Mouse (Mus musculus) kidney, postnatal 0 days (tissue): ENCODE results near the gene Nab2. TPM values are rescaled to one million over a fixed set of nuclear protein-coding genes. Genes with fewer than 3 reads are reported as not detected.
A peak's percentile ranks its signal among the peaks of the same experiment; 100 is the strongest.

Experiments
- ATAC-seq: fragments of 200-750 bp; cut with Nextera tagmentation; replicated peaks from 2 replicates; pipeline ENCODE4 v1.8.0; 2017; ENCODE audit warnings: low read depth, moderate number of reproducible peaks, moderate TSS enrichment, moderate library complexity; ENCODE audit not compliant: low FRiP score
- DNase-seq: peaks from one replicate; pipeline ENCODE4 v3.0.0-alpha.2; 2016; ENCODE audit warnings: low spot score
- H3K27ac ChIP-seq: fragments of 300-500 bp; sonication (generic); 2 replicates; pipeline ENCODE4 v1.5.1; 2014; ENCODE audit warnings: mild to moderate bottlenecking
- H3K27me3 ChIP-seq: fragments of 300-500 bp; sonication (generic); 2 replicates; pipeline ENCODE4 v1.6.1; 2014; ENCODE audit warnings: low read length, mixed read lengths; ENCODE audit not compliant: insufficient read depth
- H3K36me3 ChIP-seq: fragments of 300-500 bp; sonication (generic); 2 replicates; pipeline ENCODE4 v1.6.1; 2014; ENCODE audit warnings: low read length, mixed read lengths; ENCODE audit not compliant: insufficient read depth
- H3K4me1 ChIP-seq: fragments of 300-500 bp; sonication (generic); replicated peaks from 2 replicates; pipeline ENCODE4 v1.6.1; 2014; ENCODE audit warnings: antibody characterized with exemption, low read length, mixed read lengths; ENCODE audit not compliant: insufficient read depth
- H3K4me2 ChIP-seq: fragments of 300-500 bp; sonication (generic); 2 replicates; pipeline ENCODE4 v1.6.1; 2014; ENCODE audit warnings: mild to moderate bottlenecking, low read length, moderate library complexity, mixed read lengths
- H3K4me3 ChIP-seq: fragments of 300-500 bp; sonication (generic); replicated peaks from 2 replicates; pipeline ENCODE4 v1.5.1; 2014; ENCODE audit warnings: low read depth, low read length
- H3K9ac ChIP-seq: fragments of 300-500 bp; sonication (generic); 2 replicates; pipeline ENCODE4 v1.6.1; 2014; ENCODE audit warnings: low read depth, low read length
- H3K9me3 ChIP-seq: fragments of 300-500 bp; sonication (generic); replicated peaks from 2 replicates; pipeline ENCODE4 v1.6.1; 2016; ENCODE audit warnings: low read length, inconsistent platforms, mixed read lengths
- CTCF ChIP-seq: IDR thresholded peaks from 2 replicates; pipeline ENCODE4 v1.5.1; 2016; ENCODE audit warnings: antibody characterized with exemption, low read depth, mild to moderate bottlenecking, moderate library complexity
- WGBS: fragments of 180-500 bp; shearing (Covaris S2); extraction: QIAGEN DNeasy Blood & Tissue Kit; methylation state at CpG from one replicate; pipeline ENCODE4 v1.1.7; 2014; 5-methylcytosine and 5-hydroxymethylcytosine counted together
- polyA plus RNA-seq: library from polyadenylated mRNA; unstranded; fragments of >200 nt; fragmentation: Nextera tagmentation; extraction: Ambion mirVana; gene quantifications from 2 replicates; pipeline ENCODE4 v1.2.1, GENCODE M21; 2015

The Nab2 gene
- polyA plus RNA-seq, 1 experiment from 2014 or later, result 24.3 TPM

DNA sequence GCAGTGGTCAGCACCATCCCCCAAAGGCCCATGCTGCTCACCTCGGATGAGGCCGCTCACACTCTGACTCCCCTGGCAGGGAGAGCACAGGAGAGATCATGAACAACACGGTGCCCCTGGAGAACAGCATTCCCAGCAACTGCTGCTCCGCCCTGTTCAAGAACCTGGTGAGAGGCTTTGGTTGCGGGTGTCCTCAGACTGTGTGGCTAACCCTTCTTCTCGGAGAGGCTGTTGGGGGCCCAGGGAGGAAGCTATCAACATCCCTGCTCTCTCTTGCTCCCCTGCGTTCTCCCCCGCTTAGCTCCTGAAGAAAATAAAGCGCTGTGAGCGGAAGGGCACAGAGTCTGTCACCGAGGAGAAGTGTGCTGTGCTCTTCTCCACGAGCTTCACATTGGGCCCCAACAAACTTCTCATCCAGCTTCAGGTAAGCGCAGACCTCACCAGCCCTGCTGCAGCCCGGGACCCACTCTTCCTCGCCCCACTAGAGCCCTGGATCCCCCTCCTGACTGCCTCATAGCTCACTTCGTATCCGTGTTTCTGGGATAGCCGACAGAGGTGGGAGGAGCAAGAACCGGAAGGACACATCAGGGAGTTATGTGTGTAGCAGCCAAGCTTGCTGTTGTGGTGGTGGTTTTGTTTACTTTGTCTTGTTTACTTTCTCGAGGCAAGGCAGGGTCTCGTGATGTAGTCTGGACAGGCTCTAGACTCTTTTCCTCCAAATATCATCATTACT is 15.3 kb downstream of the Nab2 start:
- no peaks in the 10 kb centered on the region for H3K27me3 ChIP-seq
- peak overlapping the region; percentile 41 for H3K9ac ChIP-seq
- 39% methylated on average over 21 of the region's 21 CpGs for WGBS
- H3K9me3 ChIP-seq, result no peaks in the 10 kb centered on the region
- ATAC-seq (peak; percentile 21; the same call in 1 of the 2 replicates), DNase-seq (peak; percentile 85)
- peak overlapping the region; percentile 14; the same call in 1 of the 2 replicates for H3K4me2 ChIP-seq
- H3K4me1 ChIP-seq, result 0 out of 2 replicates have a peak, but pooled peaks cover under 1% of the 10 kb centered on the region
- peak overlapping the region; percentile 76 for H3K27ac ChIP-seq
- peaks cover 31% of the 10 kb centered on the region for H3K36me3 ChIP-seq
- TF ChIP-seq CTCF, result no peak
- peak overlapping the region; percentile 8; the same call in 1 of the 2 replicates for H3K4me3 ChIP-seq

DNA sequence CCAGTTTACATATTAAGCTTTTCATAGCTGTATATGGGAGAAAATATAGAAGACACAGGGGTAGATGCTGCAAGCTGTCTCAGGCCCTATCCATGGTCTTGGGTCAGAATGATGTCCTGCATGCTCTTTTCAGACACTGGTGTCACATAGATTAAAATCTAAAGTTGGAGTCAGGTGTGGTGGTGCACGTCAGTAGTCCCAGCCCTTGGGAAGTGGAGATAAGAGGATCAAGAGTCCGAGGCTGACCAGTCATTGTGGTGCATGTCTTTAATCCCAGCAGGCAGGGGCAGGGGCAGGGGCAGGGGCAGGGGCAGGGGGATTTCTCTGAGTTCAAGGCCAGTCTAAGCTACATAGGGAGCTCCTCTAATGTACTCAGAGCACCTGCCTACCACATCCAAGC is 22.6 kb downstream of the Nab2 start:
- ATAC-seq, result no peak
- Histone ChIP-seq H3K9me3 (no peaks in the 10 kb centered on the region), H3K27me3 (no peaks in the 10 kb centered on the region), H3K27ac (no peak overlapping the region), H3K4me3 (no peak overlapping the region), H3K4me1 (peaks cover 17% of the 10 kb centered on the region; the same call in 1 of the 2 replicates), H3K4me2 (no peak overlapping the region), H3K36me3 (peaks cover 12% of the 10 kb centered on the region; the same call in 1 of the 2 replicates), H3K9ac (no peak overlapping the region)
- WGBS, result 69% methylated on average over 2 of the region's 2 CpGs
- no peak for DNase-seq
- no peak for TF ChIP-seq CTCF

DNA sequence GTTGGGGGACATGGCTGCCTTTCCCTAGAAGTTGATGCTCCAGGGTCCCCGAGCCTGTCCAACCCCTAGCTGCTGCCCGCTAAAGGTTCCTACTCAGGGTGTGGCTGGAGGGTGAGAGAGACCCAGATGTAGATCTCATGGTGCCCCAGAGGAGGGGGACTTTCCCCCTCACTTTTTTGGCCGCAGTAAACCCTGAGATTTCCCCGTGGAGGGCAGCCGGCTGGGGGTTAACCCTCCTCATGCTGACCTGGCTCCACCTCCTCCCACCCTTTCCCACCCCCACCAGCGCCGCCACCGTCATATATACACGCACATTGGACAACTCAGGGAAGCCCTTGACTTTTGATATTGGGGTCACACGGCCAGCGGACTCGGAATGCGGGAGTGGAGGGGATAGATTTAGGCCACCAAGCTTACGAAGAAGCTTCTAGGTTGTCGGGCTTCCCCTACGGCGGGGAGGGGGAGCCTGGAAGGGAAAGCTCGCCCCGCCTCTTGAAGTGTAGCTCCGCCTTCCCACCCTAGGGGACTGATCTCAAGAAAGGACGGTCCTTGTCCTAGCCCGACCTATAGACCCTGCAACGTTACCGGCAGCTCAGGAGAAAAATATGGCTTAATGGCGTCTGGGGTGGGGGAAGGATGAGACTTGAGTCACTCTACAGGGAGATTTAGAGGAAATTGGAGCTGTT is 24.7 kb downstream of the Nab2 start:
- Histone ChIP-seq H3K4me2 (peak overlapping the region; percentile 61), H3K4me1 (peaks cover 17% of the 10 kb centered on the region; the same call in 1 of the 2 replicates), H3K9me3 (no peaks in the 10 kb centered on the region), H3K27me3 (no peaks in the 10 kb centered on the region), H3K9ac (peak overlapping the region; percentile 62), H3K36me3 (peaks cover 7% of the 10 kb centered on the region; the same call in 1 of the 2 replicates), H3K27ac (peak overlapping the region; percentile 94), H3K4me3 (peak overlapping the region; percentile 59)
- ATAC-seq (peak; percentile 70), DNase-seq (peak; percentile 90)
- peak; percentile 10; the same call in 1 of the 2 replicates for TF ChIP-seq CTCF
- WGBS, result 0% methylated on average over 25 of the region's 25 CpGs

DNA sequence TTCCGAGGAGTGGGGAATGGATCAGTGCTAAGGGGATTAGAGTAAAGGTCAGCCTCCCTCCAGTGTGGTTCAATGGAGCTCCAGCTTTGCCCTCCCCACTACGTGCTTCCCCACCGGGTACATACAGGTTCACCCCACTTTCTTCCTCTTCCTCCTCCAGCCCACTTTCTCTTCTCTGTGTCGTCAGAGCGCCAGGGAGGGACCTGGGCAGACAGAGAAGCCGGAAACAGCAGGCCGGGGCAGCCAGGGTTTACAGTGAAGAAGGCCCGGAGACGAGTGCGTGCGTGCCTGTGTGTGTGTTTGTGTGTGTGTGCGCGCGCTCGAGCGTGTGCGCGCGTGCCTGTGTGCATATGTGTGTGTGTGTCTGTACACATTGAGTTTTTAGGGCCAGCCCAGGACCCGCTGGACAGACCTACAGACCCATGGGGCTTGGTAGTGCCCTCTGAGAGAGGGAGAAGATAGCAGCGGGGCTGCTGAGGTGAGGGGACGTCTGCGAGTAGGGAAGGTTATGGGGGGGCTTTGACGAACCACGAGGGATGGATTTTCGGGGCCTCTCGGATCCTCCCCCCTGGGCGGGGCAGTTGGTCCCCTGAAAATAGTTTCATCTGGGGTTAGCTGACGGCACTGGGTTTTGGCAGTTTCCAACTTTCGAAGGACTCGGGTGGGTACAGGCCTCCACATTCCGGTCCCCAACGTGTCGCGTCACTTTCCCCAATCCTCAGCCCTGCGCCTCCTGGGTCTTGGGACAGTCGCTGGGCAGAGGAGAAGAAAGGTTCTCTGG is 25.4 kb downstream of the Nab2 start, which contains the start of gene Stat6:
Gene Stat6 (plus strand): TSS at position 215 of the 781 bp plus-strand sequence.
- Histone ChIP-seq H3K4me3 (peak within 1 kb of the TSS; percentile 59), H3K9me3 (no peaks in the 10 kb centered on the region), H3K9ac (peak within 1 kb of the TSS; percentile 62), H3K4me2 (peak within 1 kb of the TSS; percentile 61), H3K27me3 (no peaks in the 10 kb centered on the region), H3K27ac (peak within 1 kb of the TSS; percentile 94), H3K4me1 (peaks cover 17% of the 10 kb centered on the region; the same call in 1 of the 2 replicates), H3K36me3 (peaks cover 5% of the 10 kb centered on the region; the same call in 1 of the 2 replicates)
- WGBS, result 5% methylated on average over 37 of the region's 37 CpGs
- DNase-seq (peak; percentile 84), ATAC-seq (peak; percentile 62)
- TF ChIP-seq CTCF, result no peak

DNA sequence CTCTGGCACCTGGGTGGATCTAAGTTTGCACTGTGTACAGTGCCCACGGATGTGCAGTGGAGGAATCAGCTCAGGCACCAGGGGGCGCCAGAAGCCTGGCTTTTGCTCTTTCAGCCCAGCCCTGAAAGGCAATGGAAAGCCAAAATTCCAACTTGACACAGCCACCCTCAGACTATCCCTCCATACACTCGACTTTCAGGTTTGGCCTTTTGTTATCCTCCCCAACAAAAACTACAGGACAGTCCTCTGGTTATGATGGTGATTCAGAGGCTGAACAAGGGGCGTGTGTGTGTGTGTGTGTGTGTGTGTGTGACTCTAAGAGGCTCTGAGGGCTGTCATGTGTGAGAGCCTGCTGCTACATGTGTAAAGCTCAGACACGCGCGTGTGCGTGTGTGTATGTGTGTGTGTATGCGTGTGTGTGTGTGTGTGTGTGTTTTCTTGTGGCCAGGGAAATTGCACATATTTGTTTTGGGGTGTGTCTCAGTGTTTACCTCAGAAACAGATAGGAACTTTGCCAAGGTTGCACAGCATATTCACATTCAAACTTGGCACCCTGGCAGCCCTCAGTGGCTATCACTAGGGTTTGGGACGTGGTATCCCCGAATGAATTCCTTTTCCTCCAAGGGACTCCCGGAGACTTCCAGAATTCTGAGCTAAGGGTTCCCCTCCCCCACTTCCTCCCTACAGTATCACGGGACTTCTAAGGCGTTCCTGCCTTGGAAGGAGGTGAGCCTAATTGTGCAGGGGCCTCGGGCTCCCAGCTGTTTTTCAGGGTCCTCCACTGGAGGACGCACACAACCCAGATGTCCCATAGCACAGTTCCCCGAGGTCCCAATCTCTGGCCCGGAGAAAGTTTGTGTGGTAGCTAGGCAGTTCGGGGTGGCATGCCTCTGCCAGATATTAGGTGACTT is 26.3 kb downstream of the Nab2 start:
- DNase-seq, result peak; percentile 93
- Histone ChIP-seq H3K9me3 (no peaks in the 10 kb centered on the region), H3K4me3 (peak overlapping the region; percentile 59), H3K36me3 (no peaks in the 10 kb centered on the region), H3K9ac (peak overlapping the region; percentile 62), H3K4me2 (peak overlapping the region; percentile 61), H3K27ac (peak overlapping the region; percentile 94), H3K27me3 (no peaks in the 10 kb centered on the region), H3K4me1 (peaks cover 17% of the 10 kb centered on the region; the same call in 1 of the 2 replicates)
- TF ChIP-seq CTCF, result peak; percentile 96
- WGBS, result 6% methylated on average over 19 of the region's 19 CpGs
- peak; percentile 57 for ATAC-seq
